Mouse (Mus musculus) hindbrain, embryonic 15.5 days (tissue): ENCODE results near the gene Vmn2r28. TPM values are rescaled to one million over a fixed set of nuclear protein-coding genes. Genes with fewer than 3 reads are reported as not detected.
"Not testable (repeated sequence)": the region's sequence is repeated elsewhere in the genome, so short reads cannot be mapped to it uniquely, and the experiment has no call there.

Experiments
- ATAC-seq: fragments of 200-750 bp; cut with Nextera tagmentation; 2 replicates; pipeline ENCODE4 v1.8.0; 2017; ENCODE audit warnings: low read depth, moderate number of reproducible peaks, moderate TSS enrichment; ENCODE audit not compliant: low FRiP score
- H3K27ac ChIP-seq: fragments of 300-500 bp; sonication (generic); replicated peaks from 2 replicates; pipeline ENCODE4 v1.5.1; 2015; ENCODE audit warnings: mild to moderate bottlenecking, inconsistent platforms
- H3K27me3 ChIP-seq: fragments of 300-500 bp; sonication (generic); 2 replicates; pipeline ENCODE4 v1.6.1; 2015; ENCODE audit warnings: control low read depth, inconsistent platforms
- H3K36me3 ChIP-seq: fragments of 300-500 bp; sonication (generic); 2 replicates; pipeline ENCODE4 v1.6.1; 2015; ENCODE audit warnings: control low read depth, inconsistent platforms
- H3K4me1 ChIP-seq: fragments of 300-500 bp; sonication (generic); replicated peaks from 2 replicates; pipeline ENCODE4 v1.6.1; 2015; ENCODE audit warnings: control low read depth, inconsistent platforms
- H3K4me2 ChIP-seq: fragments of 300-500 bp; sonication (generic); 2 replicates; pipeline ENCODE4 v1.6.1; 2015; ENCODE audit warnings: moderate library complexity, mild to moderate bottlenecking, inconsistent platforms
- H3K4me3 ChIP-seq: fragments of 300-500 bp; sonication (generic); 2 replicates; pipeline ENCODE4 v1.5.1; 2015; ENCODE audit warnings: mild to moderate bottlenecking, inconsistent platforms
- H3K9ac ChIP-seq: fragments of 300-500 bp; sonication (generic); 2 replicates; pipeline ENCODE4 v1.6.1; 2015; ENCODE audit warnings: inconsistent platforms
- H3K9me3 ChIP-seq: fragments of 300-500 bp; sonication (generic); 2 replicates; pipeline ENCODE4 v1.6.1; 2016; ENCODE audit warnings: control low read depth, inconsistent platforms
- WGBS: fragments of 180-500 bp; shearing (Covaris S2); methylation state at CpG from one replicate; pipeline ENCODE4 v1.1.7; 2015; 5-methylcytosine and 5-hydroxymethylcytosine counted together
- polyA plus RNA-seq: library from polyadenylated mRNA; unstranded; fragments of >200 nt; fragmentation: Nextera tagmentation; extraction: Ambion mirVana; gene quantifications from 2 replicates; pipeline ENCODE4 v1.2.1, GENCODE M21; 2015

The Vmn2r28 gene
- polyA plus RNA-seq, result not detected in 2 replicates

- not testable (repeated sequence) for H3K9me3 ChIP-seq, H3K4me2 ChIP-seq, H3K4me3 ChIP-seq, H3K9ac ChIP-seq, H3K36me3 ChIP-seq, ATAC-seq, H3K27me3 ChIP-seq, H3K27ac ChIP-seq, H3K4me1 ChIP-seq
These were observed at the start of gene Vmn2r28 for GRCm38 (mm10) chr7:5493856-5494255. TSS of gene Vmn2r28 (minus strand) at chr7:5493956.

GRCm38 (mm10) chr7:5540770-5541436, 47.1 kb upstream of the Vmn2r28 start:
- not testable (repeated sequence) for H3K4me3 ChIP-seq, H3K9ac ChIP-seq, ATAC-seq, H3K27ac ChIP-seq, H3K4me1 ChIP-seq, H3K27me3 ChIP-seq, H3K4me2 ChIP-seq, H3K36me3 ChIP-seq
- peaks cover 18% of the 10 kb centered on the region for H3K9me3 ChIP-seq
- 57% methylated on average over 3 of the region's 3 CpGs for WGBS

- H3K9ac ChIP-seq, result no peak within 1 kb of the TSS
- H3K36me3 ChIP-seq, result no peaks in the 10 kb centered on the region
- H3K4me3 ChIP-seq, result no peak within 1 kb of the TSS
- H3K9me3 ChIP-seq, result peaks cover 17% of the 10 kb centered on the region; the same call in 1 of the 2 replicates
- no peaks in the 10 kb centered on the region for H3K4me1 ChIP-seq
- H3K27me3 ChIP-seq, result no peaks in the 10 kb centered on the region
- H3K27ac ChIP-seq, result no peak within 1 kb of the TSS
- H3K4me2 ChIP-seq, result no peak within 1 kb of the TSS
- no peak for ATAC-seq
These were observed 37.1 kb downstream of the Vmn2r28 start, which contains the start of gene Vmn1r59 for GRCm38 (mm10) chr7:5456674-5457073. TSS of gene Vmn1r59 (minus strand) at chr7:5456774.

- not testable (repeated sequence) for H3K27ac ChIP-seq, H3K4me2 ChIP-seq, ATAC-seq, H3K36me3 ChIP-seq, H3K27me3 ChIP-seq, H3K9ac ChIP-seq, H3K4me1 ChIP-seq, H3K4me3 ChIP-seq
- peaks cover 16% of the 10 kb centered on the region; the same call in 1 of the 2 replicates for H3K9me3 ChIP-seq
- WGBS, result 73% methylated on average over 3 of the region's 3 CpGs
These were observed 39.7 kb downstream of the Vmn2r28 start for GRCm38 (mm10) chr7:5454011-5454410.

GRCm38 (mm10) chr7:5448627-5449026, 45.1 kb downstream of the Vmn2r28 start:
- no peak for ATAC-seq
- Histone ChIP-seq H3K9ac (no peak overlapping the region), H3K9me3 (peaks cover 14% of the 10 kb centered on the region; the same call in 1 of the 2 replicates), H3K4me3 (no peak overlapping the region), H3K4me2 (no peak overlapping the region), H3K27ac (no peak overlapping the region), H3K36me3 (no peaks in the 10 kb centered on the region), H3K27me3 (no peaks in the 10 kb centered on the region), H3K4me1 (no peaks in the 10 kb centered on the region)

Other genes with a start within 250 kb of the Vmn2r28 start
- not detected in 2 replicates for gene Gm5065, start 143.4 kb downstream of the Vmn2r28 start, polyA plus RNA-seq
- gene Nlrp2, start 142.9 kb downstream of the Vmn2r28 start, polyA plus RNA-seq, result not detected in 2 replicates
- not detected in 2 replicates for gene Vmn1r58, start 80.6 kb downstream of the Vmn2r28 start, polyA plus RNA-seq
- gene Vmn1r59, start 37.2 kb downstream of the Vmn2r28 start, polyA plus RNA-seq, result not detected in 2 replicates
- gene Vmn1r60, start 53.4 kb upstream of the Vmn2r28 start, polyA plus RNA-seq, result not detected in 2 replicates
- not detected in 2 replicates for gene Vmn1r61, start 119.3 kb upstream of the Vmn2r28 start, polyA plus RNA-seq
- gene Vmn1r62, start 179.7 kb upstream of the Vmn2r28 start, polyA plus RNA-seq, result not detected in 2 replicates